Mouse (Mus musculus): ENCODE results near the gene Rps5. TPM values are rescaled to one million over a fixed set of nuclear protein-coding genes. Genes with fewer than 3 reads are reported as not detected.

The Rps5 gene
- total RNA-seq, 2 experiments from 2014 or later = 335 to 413 TPM

Other genes with a start within 250 kb of the Rps5 start
- gene Vmn2r55, start 237.3 kb upstream of the Rps5 start, total RNA-seq (2021) = not detected
- under 1 TPM in 1 of 2 experiments, not detected in 1; 0.05 TPM for gene Vmn2r56, start 187.3 kb upstream of the Rps5 start, total RNA-seq (2021)
- gene Zscan18, start 118.7 kb upstream of the Rps5 start, total RNA-seq (2021) = 10 to 100 TPM; 14.8 to 22.0 TPM
- 10 to 100 TPM; 17.3 to 24.7 TPM for gene Zfp329, start 103.4 kb upstream of the Rps5 start, total RNA-seq (2021)
- 10 to 100 TPM; 13.0 to 15.8 TPM for gene Zfp110, start 87.5 kb upstream of the Rps5 start, total RNA-seq (2021)
- 1 to 10 TPM; 7.0 to 7.6 TPM for gene Zfp128, start 41.1 kb upstream of the Rps5 start, total RNA-seq (2021)
- 10 to 100 TPM; 12.2 to 15.5 TPM for gene Zscan22, start 24.5 kb upstream of the Rps5 start, total RNA-seq (2021)
- gene Rnf225, start 5.1 kb downstream of the Rps5 start, total RNA-seq (2021) = under 1 TPM; 0.86 to 0.99 TPM
- 10 to 100 TPM in 1 of 2 experiments, 1 to 10 TPM in 1; 9.4 to 11.7 TPM for gene Zfp324, start 43.5 kb downstream of the Rps5 start, total RNA-seq (2021)
- 1 to 10 TPM; 6.7 to 9.7 TPM for gene Zfp446, start 55.6 kb downstream of the Rps5 start, total RNA-seq (2021)
- under 1 TPM in 1 of 2 experiments, not detected in 1; 0.34 TPM for gene Slc27a5, start 75.9 kb downstream of the Rps5 start, total RNA-seq (2021)
- gene Trim28, start 76.8 kb downstream of the Rps5 start, total RNA-seq (2021) = 100 to 1,000 TPM; 199 to 217 TPM
- 10 to 100 TPM; 35.8 to 36.5 TPM for gene Zbtb45, start 87.7 kb downstream of the Rps5 start, total RNA-seq (2021)
- 100 to 1,000 TPM; 124 to 136 TPM for gene Chmp2a, start 112.5 kb downstream of the Rps5 start, total RNA-seq (2021)
- gene Ube2m, start 116.0 kb downstream of the Rps5 start, total RNA-seq (2021) = 100 to 1,000 TPM; 210 to 252 TPM
- 10 to 100 TPM; 12.2 to 15.8 TPM for gene Mzf1, start 132.5 kb downstream of the Rps5 start, total RNA-seq (2021)
- gene Vmn1r85, start 172.9 kb downstream of the Rps5 start, total RNA-seq (2021) = not detected
- not detected for gene Vmn1r86, start 197.6 kb downstream of the Rps5 start, total RNA-seq (2021)
- gene Vmn1r87, start 217.9 kb downstream of the Rps5 start, total RNA-seq (2021) = not detected
- under 1 TPM; 0.07 to 0.09 TPM for gene Vmn1r88, start 237.3 kb downstream of the Rps5 start, total RNA-seq (2021)